Comparison of ENCODE assay signal across 21 mouse cellular contexts in the genomic region with DNA sequence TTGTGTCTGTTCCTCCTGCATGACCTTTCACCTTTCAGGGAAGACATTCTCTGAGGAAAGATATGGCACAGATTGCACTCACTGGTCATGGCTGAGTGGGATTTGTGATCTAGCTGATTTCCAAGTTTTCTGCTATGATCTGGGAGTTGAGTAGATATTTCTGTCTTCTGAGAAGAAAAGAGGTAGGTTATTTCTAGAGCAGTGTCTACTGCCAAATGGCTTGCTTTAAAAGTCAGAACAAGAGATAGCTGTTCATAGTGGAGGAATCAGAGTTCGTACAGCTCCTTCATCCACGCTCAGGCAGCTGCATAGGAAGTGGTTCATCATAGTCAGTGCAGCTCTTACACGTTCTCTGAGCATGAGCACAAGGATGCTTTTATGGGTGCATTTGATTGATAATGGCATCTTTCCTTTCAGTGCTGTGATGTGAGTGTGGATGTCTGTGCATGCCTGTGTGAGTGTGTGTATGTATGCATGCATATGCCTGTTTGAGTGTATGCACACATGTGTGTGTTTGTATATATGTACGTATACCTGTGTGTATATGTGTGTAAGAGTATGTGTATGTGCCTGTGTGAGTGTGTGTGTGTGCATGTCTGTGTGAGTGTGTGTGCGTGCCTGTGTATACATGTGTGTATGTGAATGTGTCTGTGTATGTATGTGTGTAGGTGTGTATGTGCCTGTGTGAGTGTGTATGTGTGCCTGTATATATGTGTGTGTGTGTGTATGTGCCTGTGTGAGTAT.
DNase-seq lines count a peak whose midpoint lies in the region; ATAC-seq and TF ChIP-seq lines count a peak whose summit lies in the region.
"Had no signal": no experiment of that assay in that cellular context is flagged by ENCODE, and none has a peak within 500 bp of the region (broad histone marks: within the 10 kb centered on the region; RNA-seq: fewer than 3 reads in every experiment).

No protein-coding gene starts in this region.

- H3K4me1 ChIP-seq in embryonic facial prominence, embryonic 11.5 days (ENCODE audit: control insufficient read depth, insufficient read depth, low read length): no peaks in the 10 kb centered on the region
- H3K4me1 ChIP-seq in embryonic facial prominence, embryonic 10.5 days: no peaks in the 10 kb centered on the region
- no peaks in the 10 kb centered on the region for H3K4me1 ChIP-seq in midbrain, embryonic 14.5 days (ENCODE audit: control insufficient read depth, insufficient read depth, low read length)
- H3K4me1 ChIP-seq in midbrain, embryonic 16.5 days (ENCODE audit: control insufficient read depth, insufficient read depth, low read length): no peaks in the 10 kb centered on the region
- H3K4me1 ChIP-seq in forebrain, postnatal 0 days (ENCODE audit: insufficient read depth): no peaks in the 10 kb centered on the region
- H3K4me1 ChIP-seq: forebrain, embryonic 15.5 days; hindbrain, embryonic 13.5 days; limb, embryonic 15.5 days had no signal

- no peak for DNase-seq in embryonic facial prominence, embryonic 11.5 days (ENCODE audit: low spot score)
- no peak for DNase-seq in embryonic facial prominence, embryonic 10.5 days (ENCODE audit: low spot score)
- no peak for DNase-seq in midbrain, embryonic 14.5 days
- peak; percentile 2 to 20 for DNase-seq in left cerebral cortex, adult 8-10 months (ENCODE audit: low spot score in 2 of 2)
- peak; percentile 12 to 30 for DNase-seq in right cerebral cortex, postnatal 36 days (ENCODE audit: low spot score in 2 of 2)
- DNase-seq in forebrain, postnatal 0 days: no peak
- no peak for DNase-seq in spleen, adult 12 weeks (ENCODE audit: low spot score)
- DNase-seq: cerebellum, postnatal 10 days; gastrocnemius, postnatal 25 days; kidney, postnatal 14 days; lung, postnatal 10 days; retina, postnatal 1 day; thymus, postnatal 36 days had no signal

- no peak overlapping the region for H3K27ac ChIP-seq in embryonic facial prominence, embryonic 11.5 days (replicated peaks; ENCODE audit: low read depth, low read length)
- no peak overlapping the region for H3K27ac ChIP-seq in embryonic facial prominence, embryonic 10.5 days (replicated peaks)
- no peak overlapping the region for H3K27ac ChIP-seq in midbrain, embryonic 14.5 days (replicated peaks; ENCODE audit: low read depth, low read length)
- no peak overlapping the region for H3K27ac ChIP-seq in midbrain, embryonic 16.5 days (ENCODE audit: low read length)
- H3K27ac ChIP-seq in forebrain, postnatal 0 days (ENCODE audit: low read depth, low read length): no peak overlapping the region
- H3K27ac ChIP-seq: forebrain, embryonic 15.5 days; hindbrain, embryonic 13.5 days; limb, embryonic 15.5 days had no signal

- no peak overlapping the region for H3K4me3 ChIP-seq in embryonic facial prominence, embryonic 11.5 days (ENCODE audit: low read depth, low read length)
- H3K4me3 ChIP-seq in embryonic facial prominence, embryonic 10.5 days: no peak overlapping the region
- H3K4me3 ChIP-seq in midbrain, embryonic 14.5 days (replicated peaks; ENCODE audit: low read depth, low read length): no peak overlapping the region
- H3K4me3 ChIP-seq in midbrain, embryonic 16.5 days (ENCODE audit: low read depth, low read length): no peak overlapping the region
- no peak overlapping the region for H3K4me3 ChIP-seq in forebrain, postnatal 0 days (ENCODE audit: low read depth, low read length)
- H3K4me3 ChIP-seq: erythroblast, embryonic 14.5 days; forebrain, embryonic 15.5 days; hindbrain, embryonic 13.5 days; limb, embryonic 15.5 days had no signal

- H3K9me3 ChIP-seq in embryonic facial prominence, embryonic 11.5 days (replicated peaks; ENCODE audit: control insufficient read depth, low read length): no peaks in the 10 kb centered on the region
- H3K9me3 ChIP-seq in embryonic facial prominence, embryonic 10.5 days: no peaks in the 10 kb centered on the region
- H3K9me3 ChIP-seq in midbrain, embryonic 14.5 days (ENCODE audit: control insufficient read depth, low read length): no peaks in the 10 kb centered on the region
- H3K9me3 ChIP-seq in midbrain, embryonic 16.5 days (replicated peaks; ENCODE audit: control insufficient read depth, low read length, poor library complexity, severe bottlenecking): no peaks in the 10 kb centered on the region
- no peaks in the 10 kb centered on the region for H3K9me3 ChIP-seq in forebrain, postnatal 0 days (ENCODE audit: low read length)
- H3K9me3 ChIP-seq: forebrain, embryonic 15.5 days; G1E; hindbrain, embryonic 13.5 days; limb, embryonic 15.5 days had no signal

- 0 out of 2 replicates have a peak, but pooled peaks have one; percentile 6 for ATAC-seq in embryonic facial prominence, embryonic 11.5 days (replicated peaks; ENCODE audit: insufficient number of reproducible peaks, low FRiP score, low TSS enrichment, low read depth)
- ATAC-seq in midbrain, embryonic 14.5 days (ENCODE audit: low FRiP score, low TSS enrichment): peak; percentile 27; the same call in 1 of the 2 replicates
- ATAC-seq in midbrain, embryonic 16.5 days: no peak
- ATAC-seq in forebrain, postnatal 0 days: no peak
- ATAC-seq: CD4-positive, CD25-positive, alpha-beta regulatory T cell, adult 4 months; forebrain, embryonic 15.5 days; intestine, postnatal 0 days had no signal

- TF ChIP-seq CTCF in forebrain, postnatal 0 days (IDR thresholded peaks at IDR 0.05; ENCODE audit: low read depth): no peak

- H3K27me3 ChIP-seq in embryonic facial prominence, embryonic 11.5 days (ENCODE audit: control insufficient read depth, insufficient read depth, low read length): no peaks in the 10 kb centered on the region
- no peaks in the 10 kb centered on the region for H3K27me3 ChIP-seq in embryonic facial prominence, embryonic 10.5 days (replicated peaks; ENCODE audit: low read depth, poor library complexity, severe bottlenecking)
- H3K27me3 ChIP-seq in midbrain, embryonic 14.5 days (ENCODE audit: control insufficient read depth, insufficient read depth, low read length): no peaks in the 10 kb centered on the region
- H3K27me3 ChIP-seq in midbrain, embryonic 16.5 days (ENCODE audit: control insufficient read depth, insufficient read depth, low read depth, low read length): no peaks in the 10 kb centered on the region
- no peaks in the 10 kb centered on the region for H3K27me3 ChIP-seq in forebrain, postnatal 0 days (ENCODE audit: insufficient read depth, low read length)
- H3K27me3 ChIP-seq: forebrain, embryonic 15.5 days; hindbrain, embryonic 13.5 days; limb, embryonic 15.5 days had no signal

- no peaks in the 10 kb centered on the region for H3K36me3 ChIP-seq in embryonic facial prominence, embryonic 11.5 days (replicated peaks; ENCODE audit: control insufficient read depth, insufficient read depth, low read depth, low read length)
- no peaks in the 10 kb centered on the region for H3K36me3 ChIP-seq in embryonic facial prominence, embryonic 10.5 days (replicated peaks)
- H3K36me3 ChIP-seq in midbrain, embryonic 14.5 days (ENCODE audit: control insufficient read depth, insufficient read depth, low read length): no peaks in the 10 kb centered on the region
- H3K36me3 ChIP-seq in midbrain, embryonic 16.5 days (ENCODE audit: control insufficient read depth, insufficient read depth, low read length): no peaks in the 10 kb centered on the region
- H3K36me3 ChIP-seq in forebrain, postnatal 0 days (ENCODE audit: insufficient read depth): no peaks in the 10 kb centered on the region
- H3K36me3 ChIP-seq: forebrain, embryonic 15.5 days; G1E; hindbrain, embryonic 13.5 days; limb, embryonic 15.5 days had no signal

- WGBS in embryonic facial prominence, embryonic 11.5 days: 79% methylated on average over 5 of the region's 5 CpGs
- 82% methylated on average over 5 of the region's 5 CpGs for WGBS in embryonic facial prominence, embryonic 10.5 days
- WGBS in midbrain, embryonic 14.5 days: 89% methylated on average over 5 of the region's 5 CpGs
- WGBS in midbrain, embryonic 16.5 days: 94% methylated on average over 5 of the region's 5 CpGs
- WGBS in forebrain, postnatal 0 days: 84% methylated on average over 5 of the region's 5 CpGs

- H3K4me2 ChIP-seq in embryonic facial prominence, embryonic 11.5 days (ENCODE audit: low read depth, low read length): no peak overlapping the region
- no peak overlapping the region for H3K4me2 ChIP-seq in midbrain, embryonic 14.5 days (ENCODE audit: low read length)
- H3K4me2 ChIP-seq in midbrain, embryonic 16.5 days (ENCODE audit: low read length): no peak overlapping the region
- H3K4me2 ChIP-seq in forebrain, postnatal 0 days (ENCODE audit: low read depth): no peak overlapping the region
- H3K4me2 ChIP-seq: forebrain, embryonic 15.5 days; hindbrain, embryonic 13.5 days; limb, embryonic 15.5 days had no signal

- H3K9ac ChIP-seq in embryonic facial prominence, embryonic 11.5 days (replicated peaks; ENCODE audit: low read length): no peak overlapping the region
- no peak overlapping the region for H3K9ac ChIP-seq in midbrain, embryonic 14.5 days (replicated peaks; ENCODE audit: low read length)
- H3K9ac ChIP-seq in midbrain, embryonic 16.5 days (ENCODE audit: low read depth, low read length): no peak overlapping the region
- no peak overlapping the region for H3K9ac ChIP-seq in forebrain, postnatal 0 days
- H3K9ac ChIP-seq: forebrain, embryonic 15.5 days; hindbrain, embryonic 13.5 days; limb, embryonic 15.5 days had no signal

Comparison
In these comparisons a context has a peak if more than half of its experiments do, and no peak if none do; other contexts are left out.
1. ATAC-seq: peak in embryonic facial prominence, embryonic 11.5 days (single experiment) and midbrain, embryonic 14.5 days (single experiment); none in midbrain, embryonic 16.5 days (single experiment) and forebrain, postnatal 0 days (single experiment).
2. DNase-seq: peak in left cerebral cortex, adult 8-10 months (2 of 2) and right cerebral cortex, postnatal 36 days (2 of 2); none in embryonic facial prominence, embryonic 11.5 days (single experiment), embryonic facial prominence, embryonic 10.5 days (single experiment), midbrain, embryonic 14.5 days (single experiment), forebrain, postnatal 0 days (single experiment) and spleen, adult 12 weeks (single experiment).